Mouse (Mus musculus): ENCODE measurements around the gene Kmt2d. TPM values are rescaled to one million over a fixed set of nuclear protein-coding genes. Genes with fewer than 3 reads are reported as not detected.

Kmt2d gene
- polyA plus RNA-seq, 1 experiment from 2014 or later, result 12.5 TPM

DNA sequence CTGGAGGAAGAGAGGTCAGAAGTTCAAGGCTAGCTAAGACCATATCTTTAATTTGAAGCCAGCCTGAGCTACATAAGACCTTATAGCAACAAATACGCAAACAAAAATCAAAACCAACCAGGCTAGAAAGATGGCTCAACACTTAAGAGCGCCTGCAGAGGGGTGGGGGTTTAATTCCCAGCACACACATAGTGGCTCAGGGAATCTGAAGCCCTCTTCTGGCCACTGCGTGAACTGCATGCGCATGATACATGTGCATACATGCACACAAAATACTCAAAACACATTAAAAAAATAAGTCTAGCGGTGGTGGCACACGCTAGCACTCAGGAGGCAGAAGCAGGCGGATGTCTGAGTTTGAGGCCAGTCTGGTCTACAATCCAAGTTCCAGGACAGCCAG, 85.3 kb downstream of the Kmt2d start:
- peaks cover 3% of the 10 kb centered on the region; the same call in 1 of the 2 replicates for H3K9me3 ChIP-seq (replicated peaks)
- peaks cover 10% of the 10 kb centered on the region for H3K4me1 ChIP-seq
- no peak overlapping the region for H3K4me3 ChIP-seq
- H3K27ac ChIP-seq, result no peak overlapping the region
- ATAC-seq (ENCODE audit: low FRiP score), result no peak
- H3K27me3 ChIP-seq, result peaks cover 92% of the 10 kb centered on the region
- no peaks in the 10 kb centered on the region for H3K36me3 ChIP-seq
- 37% methylated on average over 7 of the region's 7 CpGs for WGBS
- H3K4me2 ChIP-seq (replicated peaks), result no peak overlapping the region
- no peak overlapping the region for H3K9ac ChIP-seq

Other genes with a start within 250 kb of the Kmt2d start
- 110 and 113 TPM in 2 replicates for gene Cacnb3, start 240.4 kb downstream of the Kmt2d start, polyA plus RNA-seq (2016; fragmentation: Nextera tagmentation; extraction: Ambion mirVana)
- 21.9 and 26.6 TPM in 2 replicates for gene Ddx23, start 208.3 kb downstream of the Kmt2d start, polyA plus RNA-seq (2016; fragmentation: Nextera tagmentation; extraction: Ambion mirVana)
- 6.4 and 6.5 TPM in 2 replicates for gene Rnd1, start 193.7 kb downstream of the Kmt2d start, polyA plus RNA-seq (2016; fragmentation: Nextera tagmentation; extraction: Ambion mirVana)
- gene Ccdc65, start 163.0 kb downstream of the Kmt2d start, polyA plus RNA-seq (2016; fragmentation: Nextera tagmentation; extraction: Ambion mirVana), result 3.1 and 3.5 TPM in 2 replicates
- 14.3 and 15.1 TPM in 2 replicates for gene Fkbp11, start 143.0 kb downstream of the Kmt2d start, polyA plus RNA-seq (2016; fragmentation: Nextera tagmentation; extraction: Ambion mirVana)
- gene Arf3, start 108.0 kb downstream of the Kmt2d start, polyA plus RNA-seq (2016; fragmentation: Nextera tagmentation; extraction: Ambion mirVana), result 65.1 and 65.2 TPM in 2 replicates
- gene Wnt10b, start 93.1 kb downstream of the Kmt2d start, polyA plus RNA-seq (2016; fragmentation: Nextera tagmentation; extraction: Ambion mirVana), result 0.59 and 0.91 TPM in 2 replicates
- gene Wnt1, start 81.3 kb downstream of the Kmt2d start, polyA plus RNA-seq (2016; fragmentation: Nextera tagmentation; extraction: Ambion mirVana), result 8.4 and 8.6 TPM in 2 replicates
- gene Ddn, start 61.7 kb downstream of the Kmt2d start, polyA plus RNA-seq (2016; fragmentation: Nextera tagmentation; extraction: Ambion mirVana), result 0.56 and 0.65 TPM in 2 replicates
- 71.0 and 78.9 TPM in 2 replicates for gene Prkag1, start 39.7 kb downstream of the Kmt2d start, polyA plus RNA-seq (2016; fragmentation: Nextera tagmentation; extraction: Ambion mirVana)
- 22.0 and 27.0 TPM in 2 replicates for gene Rhebl1, start 23.3 kb upstream of the Kmt2d start, polyA plus RNA-seq (2016; fragmentation: Nextera tagmentation; extraction: Ambion mirVana)
- gene Dhh, start 27.3 kb upstream of the Kmt2d start, polyA plus RNA-seq (2016; fragmentation: Nextera tagmentation; extraction: Ambion mirVana), result 0.84 and 1.1 TPM in 2 replicates
- 38.4 and 39.2 TPM in 2 replicates for gene Lmbr1l, start 47.0 kb upstream of the Kmt2d start, polyA plus RNA-seq (2016; fragmentation: Nextera tagmentation; extraction: Ambion mirVana)
- 1,219 and 1,243 TPM in 2 replicates for gene Tuba1b, start 63.4 kb upstream of the Kmt2d start, polyA plus RNA-seq (2016; fragmentation: Nextera tagmentation; extraction: Ambion mirVana)
- not detected in 2 replicates for gene Gm49450, start 82.3 kb upstream of the Kmt2d start, polyA plus RNA-seq (2016; fragmentation: Nextera tagmentation; extraction: Ambion mirVana)
- 9,547 and 9,692 TPM in 2 replicates for gene Tuba1a, start 82.5 kb upstream of the Kmt2d start, polyA plus RNA-seq (2016; fragmentation: Nextera tagmentation; extraction: Ambion mirVana)
- 59.6 and 72.4 TPM in 2 replicates for gene Tuba1c, start 158.7 kb upstream of the Kmt2d start, polyA plus RNA-seq (2016; fragmentation: Nextera tagmentation; extraction: Ambion mirVana)
- 23.3 and 35.6 TPM in 2 replicates for gene Prph, start 184.0 kb upstream of the Kmt2d start, polyA plus RNA-seq (2016; fragmentation: Nextera tagmentation; extraction: Ambion mirVana)
- 24.1 and 29.2 TPM in 2 replicates for gene Troap, start 203.4 kb upstream of the Kmt2d start, polyA plus RNA-seq (2016; fragmentation: Nextera tagmentation; extraction: Ambion mirVana)
- gene C1ql4, start 216.6 kb upstream of the Kmt2d start, polyA plus RNA-seq (2016; fragmentation: Nextera tagmentation; extraction: Ambion mirVana), result 18.4 and 18.7 TPM in 2 replicates
- gene Dnajc22, start 222.0 kb upstream of the Kmt2d start, polyA plus RNA-seq (2016; fragmentation: Nextera tagmentation; extraction: Ambion mirVana), result 3.2 and 3.3 TPM in 2 replicates